Comparison of ENCODE assay signal across 7 mouse cellular contexts in genomic region chr5:88831935-88832334, GRCm38 (mm10).
"Had no signal": no experiment of that assay in that cellular context is flagged by ENCODE, and none has a peak within 500 bp of the region (broad histone marks: within the 10 kb centered on the region; RNA-seq: fewer than 3 reads in every experiment).

No protein-coding gene starts in this region.

- DNase-seq: kidney, adult 2 months; kidney, postnatal 25 days; midbrain, embryonic 14.5 days; right cerebral cortex, postnatal 14 days; thymus, adult 18-20 months; thymus, postnatal 14 days had no signal

- ATAC-seq: intestine, embryonic 16.5 days had no signal
